Mouse (Mus musculus): Measurements from ENCODE around the gene Dnm1. TPM values are rescaled to one million over a fixed set of nuclear protein-coding genes. Genes with fewer than 3 reads are reported as not detected.

The Dnm1 gene
- polyA plus RNA-seq, 1 experiment from 2014 or later: 2.4 TPM

- Histone ChIP-seq H3K36me3 (no peaks in the 10 kb centered on the region), H3K4me3 (no peak overlapping the region), H3K9ac (no peak overlapping the region), H3K27ac (no peak overlapping the region), H3K27me3 (replicated peaks) (peaks cover 57% of the 10 kb centered on the region), H3K4me2 (no peak overlapping the region), H3K9me3 (replicated peaks) (no peaks in the 10 kb centered on the region), H3K4me1 (no peaks in the 10 kb centered on the region)
- no peak for ATAC-seq
- WGBS (ENCODE audit: insufficient replicate concordance): 48% methylated on average over 6 of the region's 6 CpGs
Measured at GRCm38 (mm10) chr2:32329531-32329930, 23.6 kb downstream of the Dnm1 start.

GRCm38 (mm10) chr2:32328911-32329460, 24.2 kb downstream of the Dnm1 start:
- no peak overlapping the region for H3K4me2 ChIP-seq
- no peak overlapping the region for H3K4me3 ChIP-seq
- no peak overlapping the region for H3K27ac ChIP-seq
- no peak overlapping the region for H3K9ac ChIP-seq
- H3K9me3 ChIP-seq (replicated peaks): no peaks in the 10 kb centered on the region
- H3K27me3 ChIP-seq (replicated peaks): peaks cover 52% of the 10 kb centered on the region
- H3K36me3 ChIP-seq: no peaks in the 10 kb centered on the region
- no peaks in the 10 kb centered on the region for H3K4me1 ChIP-seq
- 38% methylated on average over 13 of the region's 13 CpGs for WGBS (ENCODE audit: insufficient replicate concordance)
- no peak for ATAC-seq

- no peak overlapping the region for H3K27ac ChIP-seq
- no peaks in the 10 kb centered on the region for H3K9me3 ChIP-seq (replicated peaks)
- 76% methylated on average over 4 of the region's 4 CpGs for WGBS (ENCODE audit: insufficient replicate concordance)
- no peaks in the 10 kb centered on the region for H3K36me3 ChIP-seq
- no peaks in the 10 kb centered on the region for H3K4me1 ChIP-seq
- no peak overlapping the region for H3K4me3 ChIP-seq
- ATAC-seq: no peak
- H3K27me3 ChIP-seq (replicated peaks): peaks cover 47% of the 10 kb centered on the region; the same call in 1 of the 2 replicates
- no peak overlapping the region for H3K4me2 ChIP-seq
- H3K9ac ChIP-seq: no peak overlapping the region
Measured at GRCm38 (mm10) chr2:32327200-32327599, 25.9 kb downstream of the Dnm1 start.

DNA sequence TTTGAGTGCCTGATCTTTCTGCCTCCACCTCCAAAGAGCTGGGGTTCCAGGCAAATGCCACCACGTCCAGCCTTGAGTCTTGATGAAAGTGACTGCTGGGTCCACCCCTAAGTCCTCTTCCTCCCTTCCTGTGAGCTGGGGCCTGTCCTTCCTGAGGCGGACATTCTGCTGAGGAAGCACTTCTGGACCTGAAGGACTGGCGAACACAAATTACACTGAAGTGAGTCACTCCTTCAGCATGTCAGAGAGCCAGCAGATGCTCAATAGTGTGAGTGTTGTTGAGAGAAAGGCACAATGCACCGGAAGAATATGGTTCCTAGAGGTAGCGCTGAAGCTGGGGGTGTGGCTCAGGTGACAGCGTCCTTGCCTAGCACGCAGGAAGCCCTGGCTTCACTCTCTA, 27.8 kb downstream of the Dnm1 start:
- Histone ChIP-seq H3K27ac (no peak overlapping the region), H3K4me3 (no peak overlapping the region), H3K9me3 (replicated peaks) (no peaks in the 10 kb centered on the region), H3K4me1 (no peaks in the 10 kb centered on the region), H3K9ac (no peak overlapping the region), H3K4me2 (no peak overlapping the region), H3K27me3 (replicated peaks) (peaks cover 58% of the 10 kb centered on the region), H3K36me3 (no peaks in the 10 kb centered on the region)
- ATAC-seq: no peak
- WGBS (ENCODE audit: insufficient replicate concordance): 36% methylated on average over 7 of the region's 7 CpGs

GRCm38 (mm10) chr2:32324322-32324721, 28.8 kb downstream of the Dnm1 start:
- no peak overlapping the region for H3K4me2 ChIP-seq
- ATAC-seq: no peak
- peaks cover 8% of the 10 kb centered on the region; the same call in 1 of the 2 replicates for H3K4me1 ChIP-seq
- H3K27ac ChIP-seq: no peak overlapping the region
- no peaks in the 10 kb centered on the region for H3K36me3 ChIP-seq
- peaks cover 65% of the 10 kb centered on the region for H3K27me3 ChIP-seq (replicated peaks)
- H3K9me3 ChIP-seq (replicated peaks): no peaks in the 10 kb centered on the region
- no peak overlapping the region for H3K4me3 ChIP-seq
- no peak overlapping the region for H3K9ac ChIP-seq
- 44% methylated on average over 4 of the region's 4 CpGs for WGBS (ENCODE audit: insufficient replicate concordance)

GRCm38 (mm10) chr2:32322754-32323741, 30.1 kb downstream of the Dnm1 start:
- no peak for ATAC-seq
- no peak overlapping the region for H3K4me3 ChIP-seq
- H3K27ac ChIP-seq: no peak overlapping the region
- peaks cover 13% of the 10 kb centered on the region; the same call in 1 of the 2 replicates for H3K4me1 ChIP-seq
- WGBS (ENCODE audit: insufficient replicate concordance): 63% methylated on average over 7 of the region's 7 CpGs
- H3K36me3 ChIP-seq: no peaks in the 10 kb centered on the region
- no peak overlapping the region for H3K9ac ChIP-seq
- no peak overlapping the region for H3K4me2 ChIP-seq
- H3K9me3 ChIP-seq (replicated peaks): no peaks in the 10 kb centered on the region
- H3K27me3 ChIP-seq (replicated peaks): peaks cover 66% of the 10 kb centered on the region

GRCm38 (mm10) chr2:32321591-32322298, 31.4 kb downstream of the Dnm1 start:
- Histone ChIP-seq H3K9ac (no peak overlapping the region), H3K27ac (0 out of 2 replicates have a peak overlapping the region, but pooled peaks have one; percentile 39), H3K4me2 (no peak overlapping the region), H3K36me3 (no peaks in the 10 kb centered on the region), H3K4me1 (peaks cover 17% of the 10 kb centered on the region; the same call in 1 of the 2 replicates), H3K9me3 (replicated peaks) (no peaks in the 10 kb centered on the region), H3K4me3 (no peak overlapping the region), H3K27me3 (replicated peaks) (peaks cover 74% of the 10 kb centered on the region)
- WGBS (ENCODE audit: insufficient replicate concordance): 60% methylated on average over 9 of the region's 9 CpGs
- ATAC-seq: no peak

DNA sequence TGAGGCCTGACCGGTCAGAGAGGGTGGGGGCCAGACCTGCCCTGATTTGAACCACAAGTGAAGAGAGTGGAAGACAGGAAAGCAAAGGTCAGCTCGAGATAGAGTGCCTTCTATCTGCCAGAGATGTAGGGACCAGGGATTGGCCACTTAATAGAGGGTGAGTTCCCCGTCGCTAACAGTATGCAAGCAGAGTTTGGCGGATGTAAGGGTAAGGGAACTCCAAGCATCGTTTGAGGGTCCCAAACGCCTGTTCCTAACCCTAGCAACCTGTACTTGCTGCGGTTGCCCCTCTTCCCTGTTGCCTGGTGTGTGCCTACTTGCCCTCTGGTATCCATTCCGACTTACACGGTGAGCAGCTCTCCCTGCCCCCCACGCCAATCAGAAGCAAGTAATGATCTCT, 32.4 kb downstream of the Dnm1 start:
- no peak overlapping the region for H3K9ac ChIP-seq
- H3K4me1 ChIP-seq: peaks cover 20% of the 10 kb centered on the region; the same call in 1 of the 2 replicates
- no peak for ATAC-seq
- peaks cover 79% of the 10 kb centered on the region for H3K27me3 ChIP-seq (replicated peaks)
- no peak overlapping the region for H3K4me3 ChIP-seq
- no peak overlapping the region for H3K27ac ChIP-seq
- no peaks in the 10 kb centered on the region for H3K9me3 ChIP-seq (replicated peaks)
- no peaks in the 10 kb centered on the region for H3K36me3 ChIP-seq
- WGBS (ENCODE audit: insufficient replicate concordance): 53% methylated on average over 11 of the region's 11 CpGs
- no peak overlapping the region for H3K4me2 ChIP-seq

- WGBS (ENCODE audit: insufficient replicate concordance): 34% methylated on average over 9 of the region's 9 CpGs
- peaks cover 85% of the 10 kb centered on the region for H3K27me3 ChIP-seq (replicated peaks)
- peaks cover 23% of the 10 kb centered on the region; the same call in 1 of the 2 replicates for H3K4me1 ChIP-seq
Measured at GRCm38 (mm10) chr2:32319586-32320580, 33.3 kb downstream of the Dnm1 start.

GRCm38 (mm10) chr2:32318709-32319585, 34.2 kb downstream of the Dnm1 start:
- H3K27me3 ChIP-seq (replicated peaks): peaks cover 93% of the 10 kb centered on the region
- H3K4me1 ChIP-seq: peaks cover 23% of the 10 kb centered on the region; the same call in 1 of the 2 replicates
- peak overlapping the region; percentile 30 for H3K4me3 ChIP-seq
- H3K4me2 ChIP-seq: peak overlapping the region; percentile 36
- H3K9me3 ChIP-seq (replicated peaks): no peaks in the 10 kb centered on the region
- ATAC-seq: no peak
- WGBS (ENCODE audit: insufficient replicate concordance): 64% methylated on average over 14 of the region's 14 CpGs
- no peaks in the 10 kb centered on the region for H3K36me3 ChIP-seq
- H3K9ac ChIP-seq: peak overlapping the region; percentile 54
- H3K27ac ChIP-seq: peak overlapping the region; percentile 59

More at GRCm38 (mm10) chr2:32319586-32320580, 33.3 kb downstream of the Dnm1 start:
- Histone ChIP-seq H3K9me3 (replicated peaks) (no peaks in the 10 kb centered on the region), H3K4me3 (no peak overlapping the region), H3K4me2 (no peak overlapping the region), H3K36me3 (no peaks in the 10 kb centered on the region), H3K9ac (no peak overlapping the region), H3K27ac (no peak overlapping the region)
- no peak for ATAC-seq
